Mouse (Mus musculus) testis, adult 2 months (tissue): ENCODE data around the gene Rps15. TPM values are rescaled to one million over a fixed set of nuclear protein-coding genes. Genes with fewer than 3 reads are reported as not detected.
A peak's percentile ranks its signal among the peaks of the same experiment; 100 is the strongest.

Source experiments
- H3K27ac ChIP-seq: fragments of 200-500 bp; 2 replicates; pipeline ENCODE4 v1.5.1; 2012; ENCODE audit warnings: low read depth, low read length; ENCODE audit not compliant: control insufficient read depth, insufficient read depth
- H3K27me3 ChIP-seq: fragments of 200-500 bp; 2 replicates; pipeline ENCODE4 v1.6.1; 2012; ENCODE audit warnings: mild to moderate bottlenecking, low read length, moderate library complexity; ENCODE audit not compliant: control insufficient read depth, insufficient read depth
- H3K36me3 ChIP-seq: fragments of 200-500 bp; 2 replicates; pipeline ENCODE4 v1.6.1; 2012; ENCODE audit warnings: mild to moderate bottlenecking, low read length; ENCODE audit not compliant: control insufficient read depth, insufficient read depth
- H3K4me1 ChIP-seq: fragments of 200-500 bp; 2 replicates; pipeline ENCODE4 v1.6.1; 2012; ENCODE audit warnings: low read length; ENCODE audit not compliant: control insufficient read depth, insufficient read depth
- H3K4me3 ChIP-seq: fragments of 200-500 bp; 2 replicates; pipeline ENCODE4 v1.5.1; 2012; ENCODE audit warnings: low read depth, mild to moderate bottlenecking, low read length, moderate library complexity, mixed read lengths; ENCODE audit not compliant: control insufficient read depth
- CTCF ChIP-seq: fragments of 200-500 bp; IDR thresholded peaks from 2 replicates; pipeline ENCODE4 v1.5.1; 2012; ENCODE audit warnings: low read depth, mild to moderate bottlenecking, inconsistent platforms, low read length, moderate library complexity; ENCODE audit not compliant: control insufficient read depth, insufficient read depth, insufficient replicate concordance
- POLR2A ChIP-seq: fragments of 200-500 bp; IDR thresholded peaks from 2 replicates; pipeline ENCODE4 v1.6.1; 2012; ENCODE audit warnings: low read depth, mild to moderate bottlenecking, inconsistent platforms, low read length, moderate library complexity; ENCODE audit not compliant: control insufficient read depth
- polyA plus RNA-seq: library from polyadenylated mRNA; depleted of rRNA; stranded (reverse); fragments of >200 nt; gene quantifications from 2 replicates; pipeline ENCODE4 v1.2.3, GENCODE M21; 2012

Gene Rps15
- polyA plus RNA-seq, 1 experiment, result 672 TPM

DNA sequence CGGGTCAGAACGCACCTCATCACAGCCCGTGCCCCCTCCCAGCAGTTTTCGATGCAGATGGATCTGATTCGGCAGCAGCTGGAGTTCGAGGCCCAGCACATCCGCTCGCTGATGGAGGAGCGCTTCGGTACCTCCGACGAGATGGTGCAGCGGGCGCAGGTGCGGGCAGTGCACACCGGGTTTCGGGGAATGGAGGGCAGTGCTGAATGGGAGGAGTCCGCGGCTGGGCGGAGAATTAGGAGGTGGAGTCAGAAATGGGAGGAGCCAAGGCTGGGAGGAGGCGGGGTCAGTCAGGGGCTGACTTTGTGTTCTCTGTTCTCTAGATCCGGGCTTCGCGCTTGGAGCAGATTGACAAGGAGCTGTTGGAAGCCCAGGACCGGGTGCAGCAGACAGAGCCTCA lies 12.6 kb downstream of the Rps15 start:
- no peak overlapping the region for H3K27ac ChIP-seq
- H3K4me3 ChIP-seq, result peak overlapping the region; percentile 33
- H3K4me1 ChIP-seq, result no peaks in the 10 kb centered on the region; the same call in none of the 2 replicates
- H3K27me3 ChIP-seq, result no peaks in the 10 kb centered on the region
- TF ChIP-seq CTCF (no peak), POLR2A (no peak)
- no peaks in the 10 kb centered on the region for H3K36me3 ChIP-seq

DNA sequence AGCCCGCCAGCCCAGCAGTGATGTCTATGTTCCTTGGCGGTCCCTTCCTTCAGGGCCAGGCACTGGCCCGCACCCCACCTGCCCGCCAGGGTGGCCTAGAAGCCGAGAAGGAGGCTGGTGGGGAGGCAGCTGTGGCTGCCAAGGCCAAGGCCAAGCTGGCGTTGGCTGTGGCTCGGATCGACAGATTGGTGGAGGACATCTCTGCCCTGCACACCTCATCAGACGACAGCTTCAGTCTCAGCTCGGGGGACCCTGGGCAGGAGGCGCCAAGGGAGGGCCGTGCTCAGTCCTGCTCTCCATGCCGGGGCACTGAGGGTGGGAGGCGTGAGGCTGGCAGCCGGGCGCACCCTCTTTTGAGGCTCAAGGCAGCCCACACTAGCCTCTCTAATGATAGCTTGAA lies 19.3 kb downstream of the Rps15 start:
- no peak overlapping the region for H3K27ac ChIP-seq
- H3K4me1 ChIP-seq, result peaks cover 19% of the 10 kb centered on the region
- no peaks in the 10 kb centered on the region for H3K36me3 ChIP-seq
- H3K27me3 ChIP-seq, result no peaks in the 10 kb centered on the region
- TF ChIP-seq POLR2A (no peak), CTCF (no peak)
- no peak overlapping the region for H3K4me3 ChIP-seq

DNA sequence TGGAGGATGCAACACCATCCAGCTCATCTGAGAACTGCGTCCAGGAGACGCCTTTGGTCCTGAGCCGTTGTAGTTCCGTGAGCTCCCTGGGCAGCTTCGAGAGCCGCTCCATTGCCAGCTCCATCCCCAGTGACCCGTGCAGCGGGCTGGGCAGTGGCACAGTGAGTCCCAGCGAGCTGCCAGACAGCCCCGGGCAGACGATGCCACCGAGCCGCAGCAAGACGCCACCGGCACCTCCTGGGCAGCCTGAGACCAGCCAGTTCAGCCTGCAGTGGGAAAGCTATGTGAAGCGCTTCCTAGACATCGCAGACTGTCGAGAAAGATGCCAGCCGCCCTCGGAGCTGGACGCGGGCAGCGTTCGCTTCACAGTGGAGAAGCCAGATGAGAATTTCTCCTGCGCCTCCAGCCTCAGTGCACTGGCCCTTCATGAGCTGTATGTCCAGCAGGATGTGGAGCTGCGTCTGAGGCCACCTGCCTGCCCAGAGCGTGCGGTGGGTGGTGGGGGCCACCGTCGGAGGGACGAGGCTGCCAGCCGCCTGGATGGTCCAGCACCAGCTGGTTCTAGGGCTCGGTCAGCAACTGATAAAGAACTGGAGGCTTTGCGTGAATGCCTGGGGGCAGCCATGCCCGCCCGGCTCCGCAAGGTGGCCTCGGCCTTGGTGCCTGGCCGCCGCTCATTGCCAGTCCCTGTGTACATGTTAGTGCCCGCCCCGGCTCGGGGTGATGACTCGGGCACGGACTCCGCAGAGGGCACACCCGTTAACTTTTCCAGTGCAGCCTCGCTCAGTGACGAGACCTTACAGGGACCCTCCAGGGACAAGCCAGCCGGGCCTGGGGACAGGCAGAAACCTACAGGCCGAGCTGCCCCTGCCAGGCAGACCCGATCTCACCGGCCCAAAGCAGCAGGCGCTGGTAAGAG lies 20.6 kb downstream of the Rps15 start:
- TF ChIP-seq CTCF, result no peak
- TF ChIP-seq POLR2A, result no peak
- H3K27me3 ChIP-seq, result no peaks in the 10 kb centered on the region
- no peak overlapping the region for H3K4me3 ChIP-seq
- no peaks in the 10 kb centered on the region for H3K36me3 ChIP-seq
- H3K27ac ChIP-seq, result no peak overlapping the region
- peaks cover 19% of the 10 kb centered on the region for H3K4me1 ChIP-seq

DNA sequence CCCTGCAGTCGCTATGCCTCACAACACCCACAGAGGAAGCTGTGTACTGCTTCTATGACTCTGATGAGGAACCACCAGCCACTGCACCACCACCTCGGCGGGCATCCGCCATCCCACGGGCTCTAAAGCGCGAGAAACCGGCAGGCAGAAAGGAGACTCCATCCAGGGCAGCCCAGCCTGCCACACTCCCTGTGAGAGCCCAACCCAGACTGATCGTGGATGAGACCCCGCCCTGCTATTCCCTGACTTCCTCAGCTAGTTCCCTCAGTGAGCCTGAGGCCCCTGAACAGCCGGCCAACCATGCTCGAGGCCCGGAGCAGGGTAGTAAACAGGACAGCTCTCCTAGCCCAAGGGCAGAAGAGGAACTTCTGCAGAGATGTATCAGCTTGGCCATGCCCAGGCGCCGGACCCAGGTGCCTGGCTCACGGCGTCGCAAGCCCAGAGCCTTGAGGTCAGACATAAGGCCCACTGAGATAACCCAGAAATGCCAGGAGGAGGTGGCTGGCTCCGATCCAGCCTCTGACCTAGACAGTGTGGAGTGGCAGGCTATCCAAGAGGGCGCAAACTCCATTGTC lies 21.5 kb downstream of the Rps15 start:
- no peaks in the 10 kb centered on the region for H3K27me3 ChIP-seq
- no peaks in the 10 kb centered on the region for H3K36me3 ChIP-seq
- no peak for TF ChIP-seq CTCF
- no peak for TF ChIP-seq POLR2A
- H3K4me1 ChIP-seq, result peaks cover 19% of the 10 kb centered on the region
- no peak overlapping the region for H3K4me3 ChIP-seq
- H3K27ac ChIP-seq, result no peak overlapping the region

DNA sequence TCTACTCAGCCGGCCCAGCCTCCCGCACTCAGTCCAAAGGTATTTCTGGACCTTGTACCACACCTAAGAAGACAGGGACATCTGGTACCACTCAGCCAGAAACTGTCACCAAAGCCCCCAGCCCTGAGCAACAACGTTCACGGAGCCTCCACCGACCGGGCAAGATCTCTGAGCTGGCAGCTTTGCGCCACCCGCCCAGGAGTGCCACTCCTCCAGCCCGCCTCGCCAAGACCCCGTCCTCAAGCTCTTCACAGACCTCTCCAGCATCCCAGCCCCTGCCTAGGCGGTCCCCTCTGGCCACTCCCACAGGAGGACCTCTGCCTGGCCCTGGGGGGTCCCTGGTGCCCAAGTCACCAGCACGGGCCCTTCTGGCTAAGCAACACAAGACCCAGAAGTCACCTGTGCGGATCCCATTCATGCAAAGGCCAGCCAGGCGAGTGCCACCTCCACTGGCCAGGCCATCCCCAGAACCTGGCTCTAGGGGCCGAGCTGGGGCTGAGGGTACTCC lies 22.3 kb downstream of the Rps15 start:
- Histone ChIP-seq H3K36me3 (no peaks in the 10 kb centered on the region), H3K4me3 (0 out of 2 replicates have a peak overlapping the region, but pooled peaks have one; percentile 9), H3K27me3 (no peaks in the 10 kb centered on the region), H3K4me1 (peaks cover 19% of the 10 kb centered on the region), H3K27ac (no peak overlapping the region)
- no peak for TF ChIP-seq POLR2A
- no peak for TF ChIP-seq CTCF

DNA sequence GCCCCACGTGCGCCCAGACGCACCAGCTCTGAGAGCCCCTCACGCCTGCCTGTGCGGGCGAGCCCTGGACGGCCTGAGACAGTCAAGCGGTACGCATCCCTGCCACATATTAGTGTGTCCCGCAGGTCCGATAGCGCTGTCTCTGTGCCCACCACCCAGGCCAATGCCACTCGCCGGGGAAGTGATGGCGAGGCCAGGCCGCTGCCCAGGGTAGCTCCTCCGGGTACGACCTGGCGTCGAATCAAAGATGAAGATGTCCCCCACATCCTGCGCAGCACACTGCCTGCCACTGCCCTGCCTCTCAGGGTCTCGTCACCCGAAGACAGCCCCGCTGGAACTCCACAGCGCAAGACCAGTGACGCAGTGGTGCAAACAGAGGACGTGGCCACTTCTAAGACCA lies 23.1 kb downstream of the Rps15 start:
- TF ChIP-seq CTCF (no peak), POLR2A (no peak; the same call in 1 of the 2 replicates)
- no peaks in the 10 kb centered on the region for H3K36me3 ChIP-seq
- H3K27me3 ChIP-seq, result no peaks in the 10 kb centered on the region
- peaks cover 22% of the 10 kb centered on the region for H3K4me1 ChIP-seq
- peak overlapping the region; percentile 25 for H3K4me3 ChIP-seq
- no peak overlapping the region for H3K27ac ChIP-seq

DNA sequence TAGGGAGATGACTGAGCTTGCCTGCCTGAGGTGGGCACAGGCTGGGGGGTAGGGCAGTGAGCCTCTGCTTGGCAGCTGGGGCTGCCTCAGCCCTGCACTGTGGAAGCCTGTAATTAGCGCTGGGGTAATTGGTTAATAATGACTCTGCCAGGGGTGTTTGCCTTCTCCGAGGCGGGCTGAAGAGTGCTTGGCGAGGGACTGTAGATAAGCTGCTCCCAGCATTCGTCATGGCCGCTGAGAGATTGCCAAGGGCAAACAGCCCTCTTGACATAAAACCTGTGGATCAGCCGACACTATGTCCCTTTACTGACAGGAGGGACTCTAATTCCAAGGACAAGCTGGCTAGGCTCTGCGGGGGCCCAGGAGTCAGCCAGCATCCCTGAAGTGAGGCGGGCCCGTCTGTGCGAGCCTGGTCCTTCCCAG lies 24.1 kb downstream of the Rps15 start:
- H3K36me3 ChIP-seq, result no peaks in the 10 kb centered on the region
- no peak overlapping the region for H3K27ac ChIP-seq
- H3K4me1 ChIP-seq, result peaks cover 29% of the 10 kb centered on the region
- TF ChIP-seq POLR2A, result no peak
- TF ChIP-seq CTCF, result no peak
- no peaks in the 10 kb centered on the region for H3K27me3 ChIP-seq
- peak overlapping the region; percentile 38 for H3K4me3 ChIP-seq
